Mouse (Mus musculus) bone marrow, adult 2 months (tissue): ENCODE data around the gene Tmem200a. TPM values are rescaled to one million over a fixed set of nuclear protein-coding genes. Genes with fewer than 3 reads are reported as not detected.

ENCODE experiments used
- H3K27ac ChIP-seq: fragments of 200-500 bp; 2 replicates; pipeline ENCODE4 v1.5.1; 2012; ENCODE audit warnings: low read depth, mild to moderate bottlenecking, control low read depth, inconsistent platforms, low read length; ENCODE audit not compliant: control insufficient read depth, poor library complexity, insufficient read depth
- H3K4me1 ChIP-seq: fragments of 200-500 bp; 2 replicates; pipeline ENCODE4 v1.6.1; 2011; ENCODE audit warnings: low read length; ENCODE audit not compliant: control insufficient read depth, insufficient read depth
- H3K4me3 ChIP-seq: fragments of 200-500 bp; replicated peaks from 2 replicates; pipeline ENCODE3; 2011; ENCODE audit warnings: mild to moderate bottlenecking, low read depth, low read length, control low read depth; ENCODE audit not compliant: control insufficient read depth
- CTCF ChIP-seq: fragments of 200-500 bp; IDR thresholded peaks from 2 replicates; pipeline ENCODE4 v1.5.1; 2011; ENCODE audit warnings: low read length, control low read depth; ENCODE audit not compliant: control insufficient read depth, insufficient read depth
- POLR2A ChIP-seq: fragments of 200-500 bp; IDR thresholded peaks from 2 replicates; pipeline ENCODE4 v1.6.1; 2011; ENCODE audit warnings: low read depth, mild to moderate bottlenecking, control low read depth, low read length, borderline replicate concordance; ENCODE audit not compliant: control insufficient read depth
- WGBS: fragments of 180-500 bp; shearing (Covaris S2); methylation state at CpG from one replicate; pipeline ENCODE4 v1.1.7; 2018; 5-methylcytosine and 5-hydroxymethylcytosine counted together
- polyA plus RNA-seq: library from polyadenylated mRNA; stranded (reverse); fragments of >200 nt; gene quantifications from 2 replicates; pipeline ENCODE4 v1.2.4, GENCODE M21; 2011; ENCODE audit warnings: low replicate concordance; ENCODE audit not compliant: missing spikeins, insufficient read depth, insufficient read length

The Tmem200a gene
- polyA plus RNA-seq, 1 experiment = not detected

GRCm38 (mm10) chr10:25877731-25878130 lies 201.1 kb downstream of the Tmem200a start:
- WGBS = 88% methylated on average over 2 of the region's 2 CpGs
- TF ChIP-seq CTCF (no peak), POLR2A (no peak)
- Histone ChIP-seq H3K27ac (no peak overlapping the region), H3K4me1 (no peaks in the 10 kb centered on the region), H3K4me3 (no peak overlapping the region)

GRCm38 (mm10) chr10:25876809-25877208 lies 202.0 kb downstream of the Tmem200a start:
- WGBS = 71% methylated on average over 3 of the region's 3 CpGs
- no peak overlapping the region for H3K4me3 ChIP-seq
- TF ChIP-seq CTCF (no peak), POLR2A (no peak)
- H3K27ac ChIP-seq = no peak overlapping the region
- H3K4me1 ChIP-seq = no peaks in the 10 kb centered on the region

GRCm38 (mm10) chr10:25868739-25869138 lies 210.1 kb downstream of the Tmem200a start:
- H3K4me1 ChIP-seq = no peaks in the 10 kb centered on the region
- 80% methylated on average over 6 of the region's 6 CpGs for WGBS
- no peak overlapping the region for H3K4me3 ChIP-seq
- TF ChIP-seq CTCF = no peak
- no peak overlapping the region for H3K27ac ChIP-seq

Other genes starting within 250 kb of the Tmem200a start
- not detected in 2 replicates for gene Gm9767, start 797 bp downstream of the Tmem200a start, polyA plus RNA-seq
- gene Samd3, start 150.7 kb upstream of the Tmem200a start, polyA plus RNA-seq = 1.6 and 2.3 TPM in 2 replicates